Mouse (Mus musculus) kidney, postnatal 0 days (tissue): ENCODE results near the gene Kdm5a. TPM values are rescaled to one million over a fixed set of nuclear protein-coding genes. Genes with fewer than 3 reads are reported as not detected.

Experiments used
- ATAC-seq: fragments of 200-750 bp; cut with Nextera tagmentation; replicated peaks from 2 replicates; pipeline ENCODE4 v1.8.0; 2017; ENCODE audit warnings: low read depth, moderate number of reproducible peaks, moderate TSS enrichment, moderate library complexity; ENCODE audit not compliant: low FRiP score
- DNase-seq: peaks from one replicate; pipeline ENCODE4 v3.0.0-alpha.2; 2016; ENCODE audit warnings: low spot score
- H3K27ac ChIP-seq: fragments of 300-500 bp; sonication (generic); 2 replicates; pipeline ENCODE4 v1.5.1; 2014; ENCODE audit warnings: mild to moderate bottlenecking
- H3K27me3 ChIP-seq: fragments of 300-500 bp; sonication (generic); 2 replicates; pipeline ENCODE4 v1.6.1; 2014; ENCODE audit warnings: low read length, mixed read lengths; ENCODE audit not compliant: insufficient read depth
- H3K36me3 ChIP-seq: fragments of 300-500 bp; sonication (generic); 2 replicates; pipeline ENCODE4 v1.6.1; 2014; ENCODE audit warnings: low read length, mixed read lengths; ENCODE audit not compliant: insufficient read depth
- H3K4me1 ChIP-seq: fragments of 300-500 bp; sonication (generic); replicated peaks from 2 replicates; pipeline ENCODE4 v1.6.1; 2014; ENCODE audit warnings: antibody characterized with exemption, low read length, mixed read lengths; ENCODE audit not compliant: insufficient read depth
- H3K4me2 ChIP-seq: fragments of 300-500 bp; sonication (generic); 2 replicates; pipeline ENCODE4 v1.6.1; 2014; ENCODE audit warnings: mild to moderate bottlenecking, low read length, moderate library complexity, mixed read lengths
- H3K4me3 ChIP-seq: fragments of 300-500 bp; sonication (generic); replicated peaks from 2 replicates; pipeline ENCODE4 v1.5.1; 2014; ENCODE audit warnings: low read depth, low read length
- H3K9ac ChIP-seq: fragments of 300-500 bp; sonication (generic); 2 replicates; pipeline ENCODE4 v1.6.1; 2014; ENCODE audit warnings: low read depth, low read length
- H3K9me3 ChIP-seq: fragments of 300-500 bp; sonication (generic); replicated peaks from 2 replicates; pipeline ENCODE4 v1.6.1; 2016; ENCODE audit warnings: low read length, inconsistent platforms, mixed read lengths
- CTCF ChIP-seq: IDR thresholded peaks from 2 replicates; pipeline ENCODE4 v1.5.1; 2016; ENCODE audit warnings: antibody characterized with exemption, low read depth, mild to moderate bottlenecking, moderate library complexity
- WGBS: fragments of 180-500 bp; shearing (Covaris S2); extraction: QIAGEN DNeasy Blood & Tissue Kit; methylation state at CpG from one replicate; pipeline ENCODE4 v1.1.7; 2014; 5-methylcytosine and 5-hydroxymethylcytosine counted together
- polyA plus RNA-seq: library from polyadenylated mRNA; unstranded; fragments of >200 nt; fragmentation: Nextera tagmentation; extraction: Ambion mirVana; gene quantifications from 2 replicates; pipeline ENCODE4 v1.2.1, GENCODE M21; 2015

Kdm5a gene
- polyA plus RNA-seq, 1 experiment from 2014 or later = 34.3 TPM

DNA sequence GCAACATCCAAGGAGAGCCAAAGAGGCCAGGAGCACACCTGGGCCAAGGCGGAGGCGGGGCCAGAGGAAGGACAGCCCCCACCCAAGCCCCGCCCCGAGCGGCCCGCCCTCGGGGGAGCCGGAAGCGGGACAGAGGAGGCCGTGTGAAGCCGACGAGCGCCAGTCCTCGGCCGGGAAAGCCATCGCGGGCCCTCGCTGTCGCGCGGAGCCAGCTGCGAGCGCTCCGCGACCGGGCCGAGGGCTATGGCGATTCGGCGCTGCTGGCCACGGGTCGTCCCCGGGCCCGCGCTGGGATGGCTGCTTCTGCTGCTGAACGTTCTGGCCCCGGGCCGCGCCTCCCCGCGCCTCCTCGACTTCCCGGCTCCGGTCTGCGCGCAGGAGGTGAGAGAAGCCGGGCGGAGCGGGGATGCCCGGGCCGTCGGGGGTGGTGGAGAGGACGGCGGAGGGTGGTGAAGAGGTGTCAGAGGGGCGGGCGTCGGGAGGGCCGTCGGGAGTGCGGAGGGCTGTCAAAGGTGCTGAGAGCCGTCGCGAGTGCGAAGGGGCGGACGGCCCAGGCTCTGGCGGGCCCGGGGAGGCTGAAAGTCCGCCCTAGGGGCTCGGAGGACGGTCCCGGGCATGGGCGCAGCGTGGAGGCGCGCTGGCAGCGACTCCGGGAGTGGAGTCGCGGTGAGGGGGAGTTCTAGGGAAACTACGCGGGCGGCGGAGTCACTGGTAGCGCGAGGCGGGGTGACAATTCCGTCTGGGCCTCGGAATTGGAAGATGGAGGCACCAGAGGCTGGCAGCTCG is 99.4 kb downstream of the Kdm5a start, which contains the start of gene Il17ra:
Gene Il17ra (plus strand): TSS at position 162 of the 786 bp plus-strand sequence.
- Histone ChIP-seq H3K27ac (no peak within 1 kb of the TSS), H3K4me1 (0 out of 2 replicates have a peak, but pooled peaks cover 9% of the 10 kb centered on the region), H3K9ac (peak within 1 kb of the TSS; percentile 71), H3K4me3 (peak within 1 kb of the TSS; percentile 64), H3K4me2 (peak within 1 kb of the TSS; percentile 89), H3K36me3 (no peaks in the 10 kb centered on the region), H3K27me3 (no peaks in the 10 kb centered on the region), H3K9me3 (no peaks in the 10 kb centered on the region)
- WGBS = under 1% methylated on average over 90 of the region's 90 CpGs
- no peak for TF ChIP-seq CTCF
- ATAC-seq (peak; percentile 91), DNase-seq (peak; percentile 69)

DNA sequence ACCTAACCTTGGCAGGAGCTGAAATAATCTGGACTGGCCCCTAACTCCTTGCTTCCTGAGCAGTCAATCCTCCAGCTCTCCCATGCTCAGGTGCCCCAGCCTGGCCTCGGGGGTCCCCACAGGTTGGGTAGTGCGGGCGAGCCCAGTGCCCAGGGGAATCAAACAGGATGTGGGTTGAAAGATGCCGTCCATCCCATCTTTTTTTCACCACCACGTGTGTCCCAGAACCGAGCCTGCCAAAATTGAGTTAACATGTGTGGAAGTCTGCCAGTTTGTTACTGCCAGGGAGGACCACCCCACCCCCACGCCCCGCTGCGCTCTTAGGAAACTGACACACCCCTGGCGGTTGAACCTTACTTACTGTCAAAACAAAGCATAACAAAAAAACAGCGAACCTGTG is 100.0 kb downstream of the Kdm5a start:
- WGBS = 3% methylated on average over 11 of the region's 11 CpGs
- no peaks in the 10 kb centered on the region for H3K27me3 ChIP-seq
- no peak for DNase-seq
- peak overlapping the region; percentile 64 for H3K4me3 ChIP-seq
- ATAC-seq = no peak; the same call in 1 of the 2 replicates
- no peaks in the 10 kb centered on the region for H3K36me3 ChIP-seq
- no peak for TF ChIP-seq CTCF
- H3K9ac ChIP-seq = peak overlapping the region; percentile 71; the same call in 1 of the 2 replicates
- peak overlapping the region; percentile 89 for H3K4me2 ChIP-seq
- 0 out of 2 replicates have a peak, but pooled peaks cover 9% of the 10 kb centered on the region for H3K4me1 ChIP-seq
- H3K9me3 ChIP-seq = no peaks in the 10 kb centered on the region
- H3K27ac ChIP-seq = no peak overlapping the region

DNA sequence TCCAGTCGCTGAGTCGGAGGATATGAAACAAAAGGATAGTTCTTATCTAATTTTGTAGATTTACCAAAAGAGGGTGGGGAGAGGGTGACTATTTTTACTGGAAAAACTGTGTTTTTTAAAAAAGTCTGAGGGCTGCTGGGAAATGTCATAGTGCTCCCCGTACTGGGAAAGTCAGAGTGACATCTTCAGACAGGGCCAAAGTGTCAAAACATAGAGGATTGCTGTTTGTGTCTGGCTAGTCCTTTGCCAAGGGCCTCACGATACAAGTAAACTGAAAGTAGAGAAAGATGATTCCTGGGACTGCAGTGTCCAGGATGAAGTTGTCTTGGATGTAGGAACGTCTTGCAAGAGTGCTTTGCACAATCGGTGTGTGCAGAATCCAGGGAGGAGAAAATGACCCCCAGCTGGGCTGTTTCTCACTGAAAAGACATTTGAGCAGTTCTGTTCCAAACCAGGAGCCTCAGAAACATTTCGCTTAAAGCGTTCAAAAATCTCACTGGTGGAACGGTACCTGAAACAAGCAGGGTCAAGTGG is 100.5 kb downstream of the Kdm5a start:
- WGBS = 39% methylated on average over 9 of the region's 9 CpGs
- Histone ChIP-seq H3K27me3 (no peaks in the 10 kb centered on the region), H3K4me3 (peak overlapping the region; percentile 64), H3K9me3 (no peaks in the 10 kb centered on the region), H3K36me3 (no peaks in the 10 kb centered on the region), H3K27ac (no peak overlapping the region), H3K9ac (no peak overlapping the region), H3K4me1 (0 out of 2 replicates have a peak, but pooled peaks cover 9% of the 10 kb centered on the region), H3K4me2 (peak overlapping the region; percentile 89)
- no peak for DNase-seq
- TF ChIP-seq CTCF = no peak
- no peak for ATAC-seq

DNA sequence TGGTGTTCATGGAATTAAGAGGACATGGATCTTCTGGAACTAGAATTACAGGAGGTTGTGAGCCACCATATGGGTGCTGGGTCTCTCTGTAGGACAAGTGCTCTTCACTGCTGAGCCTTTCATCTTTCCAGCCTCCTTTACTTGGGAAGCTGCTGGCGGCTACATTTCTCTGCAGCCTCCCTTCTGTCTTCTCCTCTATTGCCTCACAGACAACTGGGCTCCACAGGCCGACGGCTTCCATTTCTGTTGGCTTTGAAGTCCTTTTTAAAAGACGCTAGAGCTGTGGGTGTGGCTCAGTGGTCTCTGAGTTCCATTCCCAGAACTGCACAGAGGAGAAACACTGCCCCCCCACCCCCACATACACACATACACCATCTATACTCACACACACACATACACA is 101.5 kb downstream of the Kdm5a start:
- ATAC-seq = no peak
- Histone ChIP-seq H3K9me3 (no peaks in the 10 kb centered on the region), H3K9ac (no peak overlapping the region), H3K27me3 (no peaks in the 10 kb centered on the region), H3K4me2 (no peak overlapping the region), H3K4me3 (no peak overlapping the region), H3K4me1 (0 out of 2 replicates have a peak, but pooled peaks cover 9% of the 10 kb centered on the region), H3K27ac (no peak overlapping the region), H3K36me3 (no peaks in the 10 kb centered on the region)
- WGBS = 42% methylated on average over 4 of the region's 4 CpGs
- no peak for TF ChIP-seq CTCF
- no peak for DNase-seq

DNA sequence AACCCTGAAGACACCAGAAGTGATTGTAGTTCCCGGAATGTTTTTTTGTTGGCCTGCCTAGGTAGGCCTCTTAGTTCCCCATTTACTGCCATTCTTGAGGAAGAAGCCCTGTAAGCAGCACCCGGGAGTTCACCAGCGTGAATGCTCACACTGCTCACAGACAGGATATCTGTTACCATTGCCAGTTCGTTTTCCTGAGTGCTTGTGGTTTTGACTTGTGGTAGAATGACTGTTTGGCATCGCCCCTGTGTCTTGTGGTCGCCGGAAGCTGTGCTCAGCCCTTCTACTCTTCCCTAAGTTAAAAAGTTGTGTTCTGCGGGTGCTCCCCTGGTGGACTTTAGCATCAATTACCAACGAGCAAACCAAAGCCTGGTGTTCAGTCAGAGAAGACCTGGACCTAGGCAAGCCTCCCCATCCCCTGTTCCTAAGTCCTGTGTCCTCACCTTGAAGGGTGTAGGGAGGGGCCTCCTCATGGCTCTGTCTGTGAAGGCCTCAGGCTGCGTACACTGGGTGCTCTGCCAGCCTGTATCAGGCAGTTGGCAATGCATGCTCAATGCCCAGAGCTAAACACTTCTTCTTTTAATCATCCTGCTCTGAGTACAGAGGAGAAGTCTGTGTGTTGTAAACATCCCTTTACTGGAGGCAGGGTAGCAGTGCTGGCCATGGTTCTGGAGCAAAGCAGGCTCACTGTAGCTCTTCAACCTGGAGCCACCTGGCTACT is 102.8 kb downstream of the Kdm5a start:
- DNase-seq (no peak), ATAC-seq (no peak)
- H3K9me3 ChIP-seq = no peaks in the 10 kb centered on the region
- no peak for TF ChIP-seq CTCF
- H3K4me1 ChIP-seq = 0 out of 2 replicates have a peak, but pooled peaks cover 9% of the 10 kb centered on the region
- 69% methylated on average over 10 of the region's 10 CpGs for WGBS
- H3K27ac ChIP-seq = no peak overlapping the region
- H3K36me3 ChIP-seq = no peaks in the 10 kb centered on the region
- no peaks in the 10 kb centered on the region for H3K27me3 ChIP-seq
- no peak overlapping the region for H3K9ac ChIP-seq
- no peak overlapping the region for H3K4me3 ChIP-seq
- no peak overlapping the region for H3K4me2 ChIP-seq

DNA sequence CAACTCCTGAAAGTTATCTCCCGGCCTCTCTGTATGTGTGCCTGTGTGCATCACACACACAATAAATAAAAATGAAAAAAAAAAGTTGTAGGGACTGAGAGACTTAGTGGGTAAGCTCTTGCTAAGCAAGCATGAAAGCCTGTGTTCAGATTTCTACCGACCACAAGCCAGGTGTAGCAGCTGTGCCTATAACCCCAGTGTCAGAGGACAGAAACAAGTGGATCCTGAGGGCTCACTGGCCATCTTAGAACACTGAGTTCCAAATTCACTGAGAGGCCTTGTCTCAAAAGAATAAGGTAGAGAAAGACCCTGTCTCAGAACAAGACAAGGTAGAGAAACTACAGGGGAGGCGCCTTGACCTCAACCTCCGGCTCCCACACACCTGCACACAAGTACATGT is 104.3 kb downstream of the Kdm5a start:
- no peak overlapping the region for H3K9ac ChIP-seq
- no peak overlapping the region for H3K4me2 ChIP-seq
- DNase-seq (no peak), ATAC-seq (no peak)
- H3K4me3 ChIP-seq = no peak overlapping the region
- WGBS = 89% methylated on average over 4 of the region's 4 CpGs
- no peak for TF ChIP-seq CTCF
- H3K27ac ChIP-seq = no peak overlapping the region
- H3K9me3 ChIP-seq = no peaks in the 10 kb centered on the region
- H3K27me3 ChIP-seq = no peaks in the 10 kb centered on the region
- 0 out of 2 replicates have a peak, but pooled peaks cover 9% of the 10 kb centered on the region for H3K4me1 ChIP-seq
- H3K36me3 ChIP-seq = no peaks in the 10 kb centered on the region
